Mouse (Mus musculus): ENCODE measurements around the gene Hcn3.

GRCm38 (mm10) chr3:89203142-89203514 is 43.1 kb upstream of the Hcn3 start:
- TF ChIP-seq POLR2A (IDR thresholded peaks at IDR 0.05; ENCODE audit: borderline replicate concordance, control insufficient read depth, low read depth, low read length) (no peak), CTCF (IDR thresholded peaks at IDR 0.05; ENCODE audit: control insufficient read depth, insufficient read depth, low read length) (no peak)

Data from bone marrow, adult 2 months (tissue).